Mouse (Mus musculus): Measurements from ENCODE around the gene Tas2r135.

Gene Tas2r135

DNA sequence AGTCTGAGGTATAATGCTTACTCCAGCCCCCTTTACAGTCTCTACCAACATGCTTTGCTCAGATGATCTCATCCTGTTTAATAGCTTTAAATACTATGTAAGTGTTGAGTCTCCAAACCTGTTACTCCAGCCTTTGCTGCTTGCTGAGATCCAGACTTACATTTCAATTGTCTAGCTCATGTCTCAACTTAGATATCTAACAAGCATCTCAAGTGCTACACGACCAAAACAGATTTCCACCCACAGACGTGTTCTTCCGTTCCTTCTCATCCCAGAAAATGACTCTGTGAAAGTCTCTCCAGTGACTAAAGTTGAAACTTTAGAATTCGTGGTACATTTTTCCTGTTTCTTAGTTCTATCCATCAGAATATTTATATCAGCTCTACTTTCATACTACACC, 21.1 kb downstream of the Tas2r135 start:
- DNase-seq (ENCODE audit: low read depth, low spot score): no peak

DNA sequence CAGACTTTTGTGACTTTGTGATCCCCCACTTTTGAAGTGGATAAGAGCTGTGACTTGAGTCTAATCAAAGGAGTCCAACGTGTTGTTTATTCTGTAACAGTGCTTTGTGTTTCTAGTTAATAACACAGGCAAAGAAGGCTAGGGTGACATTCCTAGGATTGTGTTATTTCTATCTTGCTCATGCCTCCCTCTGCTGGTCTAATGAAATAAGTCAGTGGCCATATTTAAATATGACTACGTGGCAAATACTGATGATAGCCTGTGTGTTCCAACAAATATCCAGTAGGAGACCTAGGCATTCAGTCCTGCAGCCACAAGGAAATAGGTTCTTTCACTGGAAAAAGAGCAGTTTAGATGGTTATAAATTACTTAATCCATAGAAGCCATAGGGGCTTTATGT, 28.3 kb downstream of the Tas2r135 start:
- DNase-seq (ENCODE audit: low read depth, low spot score): no peak

DNA sequence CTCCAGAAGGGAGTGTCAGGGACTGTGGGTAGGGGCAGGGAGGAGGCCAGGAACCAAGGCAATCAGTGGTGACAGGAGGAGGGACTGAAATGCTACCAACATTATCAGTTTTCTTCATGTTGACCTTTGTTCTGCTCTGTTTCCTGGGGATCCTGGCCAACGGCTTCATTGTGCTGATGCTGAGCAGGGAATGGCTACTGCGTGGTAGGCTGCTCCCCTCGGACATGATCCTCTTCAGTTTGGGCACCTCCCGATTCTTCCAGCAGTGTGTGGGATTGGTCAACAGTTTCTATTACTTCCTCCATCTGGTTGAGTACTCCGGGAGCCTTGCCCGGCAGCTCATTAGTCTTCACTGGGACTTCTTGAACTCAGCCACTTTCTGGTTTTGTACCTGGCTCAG, 29.2 kb downstream of the Tas2r135 start, which contains the start of gene Tas2r126:
TSS of gene Tas2r126 (plus strand) at position 90 of the 400 bp plus-strand sequence.
- no peak for DNase-seq (ENCODE audit: low read depth, low spot score)

DNA sequence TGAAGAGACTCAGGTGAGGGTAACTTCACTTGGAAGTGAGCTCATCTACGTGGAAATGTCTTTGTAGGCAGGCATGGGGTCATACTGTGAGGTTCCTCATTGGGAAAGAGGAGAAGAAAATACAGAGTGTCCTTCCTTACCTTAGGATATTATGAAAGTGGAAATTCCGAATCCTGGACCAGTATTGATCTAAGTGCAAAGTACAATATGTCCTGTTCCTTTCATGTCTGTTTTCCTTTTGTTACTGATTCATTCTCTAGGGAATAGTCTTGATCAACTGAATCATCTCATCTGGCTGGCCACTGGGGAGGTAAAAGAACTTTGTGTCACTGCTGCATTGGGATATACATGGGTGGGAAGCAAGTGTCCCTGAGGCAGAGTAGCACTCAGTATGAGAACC, 30.3 kb downstream of the Tas2r135 start:
- no peak for DNase-seq (ENCODE audit: low read depth, low spot score)

DNA sequence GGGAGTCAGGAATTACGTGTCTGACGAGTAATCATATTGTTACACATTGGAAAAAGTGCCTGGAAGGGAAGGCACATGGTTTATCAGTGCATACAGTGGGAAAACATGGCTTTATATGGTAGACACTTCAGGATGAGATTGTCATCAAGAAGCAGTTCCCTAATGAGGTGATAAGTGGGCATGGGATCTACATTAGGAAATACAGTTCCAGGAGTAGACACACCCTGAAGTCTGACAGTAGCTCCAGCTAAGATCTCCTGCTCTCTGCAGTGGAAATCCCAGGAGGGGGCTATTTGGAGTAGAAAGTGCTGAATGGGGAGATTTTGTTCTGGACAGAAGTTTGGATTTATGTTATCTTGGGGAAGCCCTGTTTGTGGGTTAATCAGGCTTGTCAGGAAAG, 36.2 kb downstream of the Tas2r135 start:
- DNase-seq (ENCODE audit: low read depth, low spot score): no peak

DNA sequence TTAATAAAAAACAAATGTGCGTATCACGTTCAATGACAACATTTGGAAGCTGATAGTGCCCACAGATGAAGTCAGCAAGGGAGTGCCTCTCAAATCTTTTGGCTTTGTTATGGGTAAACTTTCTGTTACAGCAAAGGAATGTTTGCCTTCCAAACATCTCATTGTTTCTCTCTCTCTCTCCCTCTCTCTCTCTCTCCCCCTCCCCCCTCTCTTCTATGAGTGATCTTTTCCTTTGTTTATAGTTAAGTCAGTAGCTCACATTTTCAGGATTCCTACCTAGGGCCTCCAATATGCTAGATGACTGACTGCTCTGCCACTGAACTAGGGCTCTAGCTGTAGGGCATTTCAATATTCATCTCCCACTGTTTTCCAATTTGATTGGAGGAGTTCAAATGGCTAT, 39.3 kb downstream of the Tas2r135 start:
- no peak for DNase-seq (ENCODE audit: low read depth, low spot score)

DNA sequence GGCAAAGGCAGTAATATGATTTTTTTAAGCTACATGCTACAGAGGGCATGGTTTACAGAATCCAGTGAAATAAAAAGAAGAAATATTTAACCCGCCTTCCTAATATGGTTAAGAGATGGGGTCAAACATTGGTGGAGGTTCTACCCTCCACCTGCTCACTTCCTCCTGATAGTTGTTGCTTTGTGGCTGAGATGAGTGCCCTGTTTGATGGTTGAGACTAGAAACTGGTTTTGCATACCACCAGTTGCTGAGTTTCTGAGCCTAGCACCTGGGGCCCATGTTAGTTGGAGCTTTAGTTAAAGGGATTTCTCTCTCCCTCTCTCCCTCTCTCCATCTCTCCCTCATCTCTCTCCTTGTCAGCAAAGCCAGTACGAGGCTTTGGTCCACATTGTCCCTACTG, 42.1 kb downstream of the Tas2r135 start:
- no peak for DNase-seq (ENCODE audit: low read depth, low spot score)
